Mouse (Mus musculus): ENCODE data around the gene Gm14862. TPM values are rescaled to one million over a fixed set of nuclear protein-coding genes. Genes with fewer than 3 reads are reported as not detected.

The Gm14862 gene
- polyA plus RNA-seq, 1 experiment: not detected

GRCm38 (mm10) chrX:9271947-9272459, 15.3 kb upstream of the Gm14862 start:
- Histone ChIP-seq H3K27ac (ENCODE audit: insufficient read depth, low read length) (no peak overlapping the region), H3K4me3 (ENCODE audit: insufficient read depth, low read length) (peak overlapping the region; percentile 56), H3K4me1 (ENCODE audit: control insufficient read depth, insufficient read depth, low read length) (no peaks in the 10 kb centered on the region)
- no peak for TF ChIP-seq CTCF (IDR thresholded peaks at IDR 0.05; ENCODE audit: extremely low read depth, insufficient read depth, low read length)
- TF ChIP-seq POLR2A (IDR thresholded peaks at IDR 0.05; ENCODE audit: extremely low read depth, insufficient read depth, low read length): no peak

GRCm38 (mm10) chrX:9271112-9271511, 14.4 kb upstream of the Gm14862 start:
- Histone ChIP-seq H3K4me3 (ENCODE audit: insufficient read depth, low read length) (no peak overlapping the region), H3K27ac (ENCODE audit: insufficient read depth, low read length) (no peak overlapping the region), H3K4me1 (ENCODE audit: control insufficient read depth, insufficient read depth, low read length) (no peaks in the 10 kb centered on the region)
- TF ChIP-seq CTCF (IDR thresholded peaks at IDR 0.05; ENCODE audit: extremely low read depth, insufficient read depth, low read length): no peak
- TF ChIP-seq POLR2A (IDR thresholded peaks at IDR 0.05; ENCODE audit: extremely low read depth, insufficient read depth, low read length): no peak

DNA sequence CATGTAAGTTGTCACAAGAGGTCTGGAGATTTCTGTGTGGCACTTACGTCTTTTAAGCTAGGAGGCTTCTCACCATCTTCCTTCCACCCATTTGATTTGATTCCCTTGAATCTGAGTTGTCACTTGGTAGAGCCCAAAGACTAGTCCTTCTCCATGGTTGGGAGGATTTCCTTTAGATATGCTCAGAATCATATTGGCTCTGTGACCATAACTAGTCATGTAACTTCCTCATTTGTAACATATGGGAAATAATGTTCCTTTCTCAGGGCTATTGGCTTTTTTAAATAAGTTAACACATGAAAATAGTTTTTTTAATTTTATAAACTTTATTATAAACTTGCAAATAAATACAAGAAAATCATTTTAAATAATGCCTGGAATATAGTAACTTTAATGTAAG, 2.6 kb upstream of the Gm14862 start:
- no peaks in the 10 kb centered on the region for H3K4me1 ChIP-seq (ENCODE audit: control insufficient read depth, insufficient read depth, low read length)
- TF ChIP-seq CTCF (IDR thresholded peaks at IDR 0.05; ENCODE audit: extremely low read depth, insufficient read depth, low read length) (no peak), POLR2A (IDR thresholded peaks at IDR 0.05; ENCODE audit: extremely low read depth, insufficient read depth, low read length) (no peak)
- H3K27ac ChIP-seq (ENCODE audit: insufficient read depth, low read length): no peak overlapping the region
- H3K4me3 ChIP-seq (ENCODE audit: insufficient read depth, low read length): no peak overlapping the region

GRCm38 (mm10) chrX:9257831-9258230, 1.1 kb upstream of the Gm14862 start:
- TF ChIP-seq CTCF (IDR thresholded peaks at IDR 0.05; ENCODE audit: extremely low read depth, insufficient read depth, low read length) (no peak), POLR2A (IDR thresholded peaks at IDR 0.05; ENCODE audit: extremely low read depth, insufficient read depth, low read length) (no peak)
- Histone ChIP-seq H3K27ac (ENCODE audit: insufficient read depth, low read length) (no peak overlapping the region), H3K4me1 (ENCODE audit: control insufficient read depth, insufficient read depth, low read length) (no peaks in the 10 kb centered on the region), H3K4me3 (ENCODE audit: insufficient read depth, low read length) (no peak overlapping the region)

- Histone ChIP-seq H3K27ac (ENCODE audit: insufficient read depth, low read length) (no peak overlapping the region), H3K4me1 (ENCODE audit: control insufficient read depth, insufficient read depth, low read length) (no peaks in the 10 kb centered on the region)
Measured at GRCm38 (mm10) chrX:9254901-9255300, 1.8 kb downstream of the Gm14862 start.

GRCm38 (mm10) chrX:9253990-9254389, 2.7 kb downstream of the Gm14862 start:
- TF ChIP-seq CTCF (IDR thresholded peaks at IDR 0.05; ENCODE audit: extremely low read depth, insufficient read depth, low read length): no peak
- TF ChIP-seq POLR2A (IDR thresholded peaks at IDR 0.05; ENCODE audit: extremely low read depth, insufficient read depth, low read length): no peak
- Histone ChIP-seq H3K27ac (ENCODE audit: insufficient read depth, low read length) (no peak overlapping the region), H3K4me1 (ENCODE audit: control insufficient read depth, insufficient read depth, low read length) (no peaks in the 10 kb centered on the region), H3K4me3 (ENCODE audit: insufficient read depth, low read length) (no peak overlapping the region)

More at GRCm38 (mm10) chrX:9254901-9255300, 1.8 kb downstream of the Gm14862 start:
- H3K4me3 ChIP-seq (ENCODE audit: insufficient read depth, low read length): no peak overlapping the region
- TF ChIP-seq CTCF (IDR thresholded peaks at IDR 0.05; ENCODE audit: extremely low read depth, insufficient read depth, low read length): no peak
- no peak for TF ChIP-seq POLR2A (IDR thresholded peaks at IDR 0.05; ENCODE audit: extremely low read depth, insufficient read depth, low read length)

- H3K4me3 ChIP-seq (ENCODE audit: insufficient read depth, low read length): no peak overlapping the region
- no peak overlapping the region for H3K27ac ChIP-seq (ENCODE audit: insufficient read depth, low read length)
- no peaks in the 10 kb centered on the region for H3K4me1 ChIP-seq (ENCODE audit: control insufficient read depth, insufficient read depth, low read length)
- no peak for TF ChIP-seq CTCF (IDR thresholded peaks at IDR 0.05; ENCODE audit: extremely low read depth, insufficient read depth, low read length)
- no peak for TF ChIP-seq POLR2A (IDR thresholded peaks at IDR 0.05; ENCODE audit: extremely low read depth, insufficient read depth, low read length)
Measured at GRCm38 (mm10) chrX:9248911-9249310, 7.8 kb downstream of the Gm14862 start.

- Histone ChIP-seq H3K4me3 (ENCODE audit: insufficient read depth, low read length) (no peak overlapping the region), H3K27ac (ENCODE audit: insufficient read depth, low read length) (no peak overlapping the region), H3K4me1 (ENCODE audit: control insufficient read depth, insufficient read depth, low read length) (no peaks in the 10 kb centered on the region)
- no peak for TF ChIP-seq CTCF (IDR thresholded peaks at IDR 0.05; ENCODE audit: extremely low read depth, insufficient read depth, low read length)
- no peak for TF ChIP-seq POLR2A (IDR thresholded peaks at IDR 0.05; ENCODE audit: extremely low read depth, insufficient read depth, low read length)
Measured at GRCm38 (mm10) chrX:9244603-9245336, 11.9 kb downstream of the Gm14862 start.

DNA sequence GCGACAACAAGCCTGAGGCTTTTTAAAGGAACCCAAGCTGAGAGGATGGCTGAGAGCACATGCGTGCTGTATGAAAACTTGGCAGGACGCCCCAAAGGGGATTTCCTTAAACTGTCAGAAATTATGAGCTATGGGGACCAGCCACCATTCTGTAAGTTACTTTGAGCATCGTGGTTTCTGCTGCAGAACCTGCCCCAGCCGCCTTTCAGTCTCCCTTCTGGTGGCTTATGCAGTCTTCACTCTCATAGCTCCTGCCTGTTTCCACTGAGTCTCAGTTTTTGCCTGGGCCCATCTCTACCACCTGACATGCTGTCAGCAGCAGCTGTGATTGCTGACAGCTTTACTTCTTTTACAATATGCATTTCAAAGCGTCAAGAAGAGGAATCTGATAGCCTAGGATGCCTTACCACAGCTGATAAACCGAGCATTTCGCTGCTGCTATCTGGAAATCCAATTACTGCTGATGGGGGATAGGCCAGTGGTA, 13.3 kb downstream of the Gm14862 start:
- H3K4me3 ChIP-seq (ENCODE audit: insufficient read depth, low read length): no peak overlapping the region
- TF ChIP-seq CTCF (IDR thresholded peaks at IDR 0.05; ENCODE audit: extremely low read depth, insufficient read depth, low read length) (no peak), POLR2A (IDR thresholded peaks at IDR 0.05; ENCODE audit: extremely low read depth, insufficient read depth, low read length) (no peak)
- no peaks in the 10 kb centered on the region for H3K4me1 ChIP-seq (ENCODE audit: control insufficient read depth, insufficient read depth, low read length)
- H3K27ac ChIP-seq (ENCODE audit: insufficient read depth, low read length): no peak overlapping the region

Measured in cortical plate, adult 2 months (tissue).